Comparison of ENCODE assay signal across 8 mouse cellular contexts in genomic region chrX:74085601-74086038, GRCm38 (mm10). TPM values are rescaled to one million over a fixed set of nuclear protein-coding genes. Genes with fewer than 3 reads are reported as not detected.
DNase-seq lines count a peak whose midpoint lies in the region; ATAC-seq lines count a peak whose summit lies in the region.

No protein-coding gene starts in this region.

- peak overlapping the region; percentile 73 for H3K9ac ChIP-seq in kidney, embryonic 15.5 days

- peak overlapping the region; percentile 70 for H3K4me3 ChIP-seq in heart, embryonic 10.5 days
- H3K4me3 ChIP-seq in kidney, embryonic 15.5 days (replicated peaks): peak overlapping the region; percentile 63

- peak overlapping the region; percentile 49 for H3K4me2 ChIP-seq in kidney, embryonic 15.5 days

- no peaks in the 10 kb centered on the region for H3K36me3 ChIP-seq in heart, embryonic 10.5 days
- H3K36me3 ChIP-seq in kidney, embryonic 15.5 days: no peaks in the 10 kb centered on the region

- peak overlapping the region; percentile 96 for H3K27ac ChIP-seq in heart, embryonic 10.5 days
- peak overlapping the region; percentile 95 for H3K27ac ChIP-seq in kidney, embryonic 15.5 days

- 9% methylated on average over 23 of the region's 27 CpGs for WGBS in heart, embryonic 10.5 days
- 19% methylated on average over 27 of the region's 27 CpGs for WGBS in kidney, embryonic 15.5 days

- H3K9me3 ChIP-seq in heart, embryonic 10.5 days: no peaks in the 10 kb centered on the region
- H3K9me3 ChIP-seq in kidney, embryonic 15.5 days (replicated peaks): no peaks in the 10 kb centered on the region

- no peaks in the 10 kb centered on the region for H3K4me1 ChIP-seq in heart, embryonic 10.5 days
- H3K4me1 ChIP-seq in kidney, embryonic 15.5 days: peaks cover 3% of the 10 kb centered on the region; the same call in 1 of the 2 replicates

- DNase-seq in B cell, adult 2 months: peak; percentile 95 to 97
- DNase-seq in brain, adult 2 months (ENCODE audit: low read depth, low spot score): peak; percentile 99
- peak; percentile 98 for DNase-seq in heart, embryonic 10.5 days (ENCODE audit: low spot score)
- peak; percentile 97 for DNase-seq in liver
- peak; percentile 96 for DNase-seq in spleen, postnatal 4 days (ENCODE audit: low spot score in 2 of 2)

- peak; percentile 99 for ATAC-seq in erythroblast, adult 5-6 weeks (replicated peaks; ENCODE audit: low FRiP score, poor library complexity, severe bottlenecking)
- ATAC-seq in kidney, embryonic 15.5 days (replicated peaks; ENCODE audit: low FRiP score): peak; percentile 99
- peak; percentile 100 for ATAC-seq in monocyte, adult 5-6 weeks (replicated peaks; ENCODE audit: insufficient number of reproducible peaks, low FRiP score, low TSS enrichment, poor library complexity, severe bottlenecking)

- H3K27me3 ChIP-seq in heart, embryonic 10.5 days (ENCODE audit: insufficient read depth, poor library complexity, severe bottlenecking): peaks cover 13% of the 10 kb centered on the region; the same call in 1 of the 2 replicates
- peaks cover 19% of the 10 kb centered on the region for H3K27me3 ChIP-seq in kidney, embryonic 15.5 days

RNA-seq across cellular contexts. Expression of gene Opn1mw, which starts 41.6 kb away (rescaled TPM):
- total RNA-seq in erythroblast, adult 5-6 weeks (2015; ENCODE audit: low replicate concordance): not detected in 2 replicates
- total RNA-seq in erythroblast, adult 5-6 weeks (2017; ENCODE audit: low replicate concordance): not detected in 2 replicates
- not detected in 2 replicates for polyA plus RNA-seq in heart, embryonic 10.5 days (2016; fragmentation: Nextera tagmentation; extraction: Ambion mirVana)
- polyA plus RNA-seq in kidney, embryonic 15.5 days (2015; fragmentation: Nextera tagmentation; extraction: Ambion mirVana): not detected in 2 replicates
- not detected in 3 replicates for total RNA-seq in monocyte, adult 5-6 weeks (2017)

RNA-seq across cellular contexts. Expression of gene Mecp2, which starts 49.5 kb away (rescaled TPM):
- 8.5 and 9.4 TPM in 2 replicates for total RNA-seq in erythroblast, adult 5-6 weeks (2015; ENCODE audit: low replicate concordance)
- 7.2 and 11.4 TPM in 2 replicates for total RNA-seq in erythroblast, adult 5-6 weeks (2017; ENCODE audit: low replicate concordance)
- 11.3 and 13.1 TPM in 2 replicates for polyA plus RNA-seq in heart, embryonic 10.5 days (2016; fragmentation: Nextera tagmentation; extraction: Ambion mirVana)
- polyA plus RNA-seq in kidney, embryonic 15.5 days (2015; fragmentation: Nextera tagmentation; extraction: Ambion mirVana): 11.2 and 12.1 TPM in 2 replicates
- 22.6 to 35.0 TPM (median 27.3 TPM) in 3 replicates for total RNA-seq in monocyte, adult 5-6 weeks (2017)

Comparison
In these comparisons a context has a peak if more than half of its experiments do, and no peak if none do; other contexts are left out.
1. Peak in every context shown above with its lines: DNase-seq, ATAC-seq, H3K4me3 ChIP-seq and H3K27ac ChIP-seq.